Mouse (Mus musculus) spleen, embryonic (tissue): ENCODE measurements around the gene Ifit1bl1.
"Not testable (repeated sequence)": the region's sequence is repeated elsewhere in the genome, so short reads cannot be mapped to it uniquely, and the experiment has no call there.

Source experiments
- CTCF ChIA-PET: fragments of 350-600 bp; sonication (Branson Sonifier 250); formaldehyde crosslinking; loops from one replicate; lab custom pipeline; 2022; lab: Charles Lee

Gene Ifit1bl1

GRCm38 (mm10) chr19:34601888-34602287 lies at the start of gene Ifit1bl1:
Ifit1bl1 (minus strand) TSS chr19:34601956.
- CTCF ChIA-PET = not testable (repeated sequence)

- CTCF ChIA-PET = interaction anchor here (0.5 kb wide), 1 partner anchor 498 kb away, joined by 3 read pairs; no protein-coding TSS in a partner anchor
Observed at GRCm38 (mm10) chr19:34650997-34651396, 49.2 kb upstream of the Ifit1bl1 start.

- CTCF ChIA-PET = no interaction called here
Observed at GRCm38 (mm10) chr19:34650276-34650675, 48.5 kb upstream of the Ifit1bl1 start.

GRCm38 (mm10) chr19:34647630-34648029 lies 45.9 kb upstream of the Ifit1bl1 start:
- CTCF ChIA-PET = not testable (repeated sequence)

- CTCF ChIA-PET = no interaction called here
Observed at GRCm38 (mm10) chr19:34642616-34643015, 40.9 kb upstream of the Ifit1bl1 start.

GRCm38 (mm10) chr19:34640623-34641022 lies 38.9 kb upstream of the Ifit1bl1 start, which contains the start of the genes Ifit1bl2 and Ifit1:
Ifit1bl2 (minus strand) TSS chr19:34640743.
Ifit1 (plus strand) TSS chr19:34640871.
- CTCF ChIA-PET = no interaction called here

GRCm38 (mm10) chr19:34636933-34637557 lies 35.3 kb upstream of the Ifit1bl1 start:
- CTCF ChIA-PET = interaction anchor here (0.6 to 2.5 kb wide), 7 partner anchors 87 to 405 kb away, joined by 3 to 23 read pairs (median 3); partner anchors contain the start of gene Ifit2

- CTCF ChIA-PET = interaction anchor here (0.7 kb wide), 1 partner anchor 83 kb away, joined by 4 read pairs; the partner anchor contains the start of gene Ifit2
Observed at GRCm38 (mm10) chr19:34633484-34633883, 31.7 kb upstream of the Ifit1bl1 start.

- CTCF ChIA-PET = no interaction called here
Observed at GRCm38 (mm10) chr19:34631487-34631886, 29.7 kb upstream of the Ifit1bl1 start.

- CTCF ChIA-PET = no interaction called here
Observed at GRCm38 (mm10) chr19:34627496-34627895, 25.7 kb upstream of the Ifit1bl1 start.

GRCm38 (mm10) chr19:34624663-34625062 lies 22.9 kb upstream of the Ifit1bl1 start:
- CTCF ChIA-PET = no interaction called here

GRCm38 (mm10) chr19:34623781-34624180 lies 22.0 kb upstream of the Ifit1bl1 start:
- CTCF ChIA-PET = no interaction called here

GRCm38 (mm10) chr19:34620871-34621270 lies 19.1 kb upstream of the Ifit1bl1 start:
- CTCF ChIA-PET = no interaction called here

- CTCF ChIA-PET = not testable (repeated sequence)
Observed at GRCm38 (mm10) chr19:34612243-34613001, 10.7 kb upstream of the Ifit1bl1 start.

- CTCF ChIA-PET = not testable (repeated sequence)
Observed at GRCm38 (mm10) chr19:34610118-34610517, 8.4 kb upstream of the Ifit1bl1 start.

GRCm38 (mm10) chr19:34607237-34608051 lies 5.7 kb upstream of the Ifit1bl1 start, which contains the start of gene Ifit3b:
Ifit3b (plus strand) TSS chr19:34607970.
- CTCF ChIA-PET = interaction anchor here (0.5 kb wide), 1 partner anchor 189 kb away, joined by 5 read pairs; no protein-coding TSS in a partner anchor

GRCm38 (mm10) chr19:34605472-34605871 lies 3.7 kb upstream of the Ifit1bl1 start:
- CTCF ChIA-PET = no interaction called here

- CTCF ChIA-PET = not testable (repeated sequence)
Observed at GRCm38 (mm10) chr19:34599250-34599649, 2.5 kb downstream of the Ifit1bl1 start.

GRCm38 (mm10) chr19:34598341-34598740 lies 3.4 kb downstream of the Ifit1bl1 start:
- CTCF ChIA-PET = no interaction called here

GRCm38 (mm10) chr19:34596811-34597210 lies 4.9 kb downstream of the Ifit1bl1 start:
- CTCF ChIA-PET = no interaction called here

GRCm38 (mm10) chr19:34594523-34594922 lies 7.2 kb downstream of the Ifit1bl1 start:
- CTCF ChIA-PET = not testable (repeated sequence)
